Mouse (Mus musculus) liver, adult 10 weeks (tissue): ENCODE results near the gene Acad12. TPM values are rescaled to one million over a fixed set of nuclear protein-coding genes. Genes with fewer than 3 reads are reported as not detected.

ENCODE experiments used
- polyA plus RNA-seq: library from polyadenylated mRNA; stranded (reverse); fragments of 350-450 nt; fragmentation: Illumina TruSeq; extraction: RNeasy Lipid Tissue Mini Kit (QIAGEN cat#74804); gene quantifications from one replicate; pipeline ENCODE4 v1.2.3, GENCODE M21; 2014; ENCODE audit warnings: low read depth, low replicate concordance

The Acad12 gene
- polyA plus RNA-seq: 7.6 TPM

GRCm38 (mm10) chr5:121618592-121619513, at the start of gene Acad12:
Gene Acad12 (minus strand): TSS chr5:121618938.

DNA sequence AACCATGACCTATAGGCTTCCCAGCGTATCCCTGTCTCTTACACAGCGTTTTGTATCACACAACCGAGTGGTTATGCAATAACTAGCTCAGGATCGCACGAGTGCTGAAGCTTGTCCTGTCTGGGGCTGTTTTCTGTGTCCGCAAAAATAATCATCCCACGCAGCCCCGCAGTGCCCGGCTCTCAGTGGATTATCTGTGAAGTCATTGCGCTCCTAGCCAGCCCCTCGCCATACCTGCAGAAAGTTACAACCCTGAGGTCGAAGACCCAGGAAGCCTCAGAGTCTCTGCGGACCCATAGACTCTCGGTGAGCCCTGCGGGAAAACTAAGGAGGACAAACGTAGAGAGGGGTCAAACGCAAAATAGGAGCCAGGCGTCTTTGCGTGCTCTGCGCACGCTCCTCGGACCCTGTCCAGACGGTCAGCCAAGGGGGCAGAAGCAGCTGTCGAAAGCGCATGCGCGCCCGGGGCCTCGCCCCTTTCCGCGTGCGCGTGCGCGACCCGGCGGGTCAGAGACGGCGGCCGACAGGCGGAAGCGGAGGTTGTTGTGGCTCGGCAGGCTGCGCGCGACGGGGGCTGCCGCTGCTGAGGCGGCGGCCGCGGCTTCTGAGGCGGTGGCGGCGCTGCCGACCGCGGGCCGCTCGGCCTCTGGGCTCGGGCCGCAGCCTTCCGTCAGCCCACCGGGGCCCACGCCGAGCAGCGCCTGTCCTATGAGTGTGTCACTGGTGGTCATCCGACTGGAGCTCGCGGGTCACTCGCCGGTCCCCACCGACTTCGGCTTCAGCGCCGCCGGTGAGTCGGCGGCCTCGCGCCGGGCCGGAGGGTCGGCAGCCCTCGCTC, 41.5 kb upstream of the Acad12 start, which contains the start of the genes Acad10 and Brap:
Acad10 (minus strand) TSS at position 456 of the 838 bp plus-strand sequence.
Brap (plus strand) TSS at position 505 of the 838 bp plus-strand sequence.

DNA sequence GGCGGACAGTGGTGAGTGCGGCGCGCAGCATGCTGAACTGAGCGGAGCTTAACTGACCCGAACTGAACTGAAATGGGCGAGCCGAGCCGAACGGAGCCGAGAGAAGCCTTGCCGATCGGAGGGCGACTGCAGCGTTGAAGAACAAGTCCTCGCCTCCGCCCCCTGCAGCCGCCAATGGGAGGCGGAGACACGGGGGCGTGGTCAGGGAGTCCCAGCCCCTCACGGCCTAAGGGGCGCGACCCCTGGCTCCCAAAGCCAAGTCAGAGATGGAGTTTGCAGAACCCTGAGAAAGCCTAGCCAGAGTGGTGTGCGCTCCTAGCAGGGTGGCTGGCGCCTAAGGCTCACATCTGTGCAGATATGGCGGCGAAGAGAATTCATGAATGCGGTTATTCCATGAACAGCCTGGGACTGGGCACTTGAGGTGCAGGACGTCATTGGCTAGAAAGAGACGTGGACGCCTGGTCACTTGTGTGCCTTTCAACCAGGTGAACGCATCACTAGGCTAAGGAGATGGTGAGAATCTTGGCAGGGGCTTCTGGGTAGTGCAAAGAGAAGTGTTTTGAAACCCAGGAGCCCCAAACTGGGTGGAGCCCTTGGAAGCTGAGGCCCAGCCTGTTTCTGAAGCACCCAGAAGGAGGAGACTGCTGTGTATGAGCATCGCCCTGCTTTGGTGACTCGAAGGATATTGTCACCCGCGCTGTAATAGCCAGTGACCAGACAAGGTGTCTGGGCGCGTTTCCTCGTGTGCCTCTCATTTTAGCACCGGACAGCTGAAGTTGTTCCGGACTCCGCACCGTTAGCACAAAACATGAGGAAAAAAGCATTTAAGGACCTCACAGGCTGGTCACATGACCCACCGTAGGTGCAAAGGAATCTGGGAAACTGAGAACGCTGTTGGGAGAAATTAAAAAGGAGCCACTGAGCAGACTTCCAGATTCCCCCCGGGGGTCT, 25.0 kb downstream of the Acad12 start, which contains the start of gene Aldh2:
Aldh2 (minus strand) TSS at position 374 of the 951 bp plus-strand sequence.

Other genes with a start within 250 kb of the Acad12 start
- gene Trafd1, start 233.3 kb downstream of the Acad12 start, polyA plus RNA-seq: 26.0 TPM
- 15.2 TPM for gene Naa25, start 221.0 kb downstream of the Acad12 start, polyA plus RNA-seq
- gene Tmem116, start 167.0 kb downstream of the Acad12 start, polyA plus RNA-seq: not detected
- gene Erp29, start 166.4 kb downstream of the Acad12 start, polyA plus RNA-seq: 10.6 TPM
- gene Adam1b, start 115.5 kb downstream of the Acad12 start, polyA plus RNA-seq: not detected
- gene Adam1a, start 73.5 kb downstream of the Acad12 start, polyA plus RNA-seq: 1.2 TPM
- not detected for gene Gm42878, start 73.5 kb downstream of the Acad12 start, polyA plus RNA-seq
- 47.7 TPM for gene Mapkapk5, start 73.0 kb downstream of the Acad12 start, polyA plus RNA-seq
- gene Aldh2, start 25.1 kb downstream of the Acad12 start, polyA plus RNA-seq: 247 TPM
- gene Acad10, start 41.6 kb upstream of the Acad12 start, polyA plus RNA-seq: 4.5 TPM
- 57.8 TPM for gene Brap, start 41.6 kb upstream of the Acad12 start, polyA plus RNA-seq
- 120 TPM for gene Atxn2, start 92.4 kb upstream of the Acad12 start, polyA plus RNA-seq
- 4.8 TPM for gene Sh2b3, start 218.7 kb upstream of the Acad12 start, polyA plus RNA-seq
- 0.48 TPM for gene Pheta1, start 230.0 kb upstream of the Acad12 start, polyA plus RNA-seq